Mouse (Mus musculus) cerebellum, postnatal 10 days (tissue): ENCODE measurements at regions not wholly inside any gene's neighbourhood (a gene's known extent, or its start where the extent isn't known, plus 50 kb on each side); places are given as distances from the start of the nearest gene placed in this dataset.
A peak's percentile ranks its signal among the peaks of the same experiment; 100 is the strongest.

Experiments
- DNase-seq, 2 experiments: peaks; one replicate each; pipeline ENCODE4 v3.0.0; 2021; ENCODE audit warnings: mixed read lengths in 2 of 2

DNA sequence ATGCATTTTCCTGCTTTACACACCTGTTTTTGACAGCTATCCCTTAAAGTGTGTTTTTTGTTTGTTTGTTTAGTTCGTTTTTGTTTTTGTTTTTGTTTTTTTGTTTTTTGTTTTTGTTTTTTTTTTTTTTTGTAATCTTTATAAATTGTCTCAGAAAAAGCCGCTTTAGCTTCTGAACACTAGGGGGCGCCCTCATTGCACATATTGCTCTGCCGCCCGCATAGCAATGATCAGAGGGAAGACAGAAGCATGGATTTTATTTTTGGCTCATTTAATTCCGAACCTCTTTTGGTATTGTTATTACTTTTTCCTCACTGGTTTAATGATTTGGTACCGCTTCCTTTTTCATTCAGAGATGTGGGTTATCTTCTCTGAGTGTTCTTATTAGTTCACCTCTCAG lies 569.9 kb upstream of the Gm10800 start:
- peak; percentile 82 to 89 for DNase-seq
